Mouse (Mus musculus) right cerebral cortex, postnatal 36 days (tissue): ENCODE measurements around the gene H2-DMb1.

Source experiments
- DNase-seq, 2 experiments: peaks; one replicate each; pipeline ENCODE4 v3.0.0; 2022; ENCODE audit warnings: low spot score in 2 of 2, mixed read lengths in 1 of 2

H2-DMb1 gene

DNA sequence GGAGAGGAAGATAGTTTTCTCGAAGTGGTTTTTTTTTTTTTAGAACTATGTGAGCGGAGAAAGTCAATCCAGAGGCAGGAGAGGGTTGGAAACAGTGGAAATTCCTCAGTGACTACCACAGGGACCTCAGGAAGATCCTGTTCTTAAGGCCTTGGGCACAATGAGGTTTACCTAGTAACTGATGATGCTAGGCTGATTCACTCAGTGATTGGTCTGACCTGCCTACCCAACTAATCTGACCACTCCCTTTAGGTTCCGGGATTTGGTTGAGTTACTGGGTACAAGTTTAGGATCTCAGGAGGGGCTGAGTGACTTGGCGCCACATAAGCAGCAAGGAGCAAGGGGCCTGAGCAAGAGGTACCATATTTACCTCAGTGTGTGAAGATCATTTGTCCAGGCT, at the start of gene H2-DMb1:
Gene H2-DMb1 (plus strand): TSS at position 150 of the 400 bp plus-strand sequence.
- DNase-seq, result no peak

DNA sequence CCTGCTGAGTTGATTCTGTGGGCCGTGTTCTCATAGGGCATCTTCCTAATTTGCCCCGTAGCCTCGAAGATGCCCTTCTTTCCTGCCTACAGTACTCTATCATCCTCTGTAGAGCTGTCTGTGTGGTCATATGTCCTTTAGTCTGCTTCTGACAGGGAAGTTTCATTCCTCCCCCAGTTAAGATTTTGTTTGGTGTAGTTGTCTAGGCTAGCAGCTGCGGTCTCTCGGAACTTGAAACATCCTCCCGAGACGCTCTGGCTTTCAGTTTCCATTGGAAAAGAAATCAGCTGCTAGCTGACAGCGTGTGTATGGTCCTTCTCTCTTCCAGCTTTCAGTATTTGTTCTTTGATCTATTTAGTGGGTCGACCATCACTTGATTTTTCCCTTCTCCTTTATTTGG, 48.1 kb upstream of the H2-DMb1 start:
- no peak for DNase-seq

DNA sequence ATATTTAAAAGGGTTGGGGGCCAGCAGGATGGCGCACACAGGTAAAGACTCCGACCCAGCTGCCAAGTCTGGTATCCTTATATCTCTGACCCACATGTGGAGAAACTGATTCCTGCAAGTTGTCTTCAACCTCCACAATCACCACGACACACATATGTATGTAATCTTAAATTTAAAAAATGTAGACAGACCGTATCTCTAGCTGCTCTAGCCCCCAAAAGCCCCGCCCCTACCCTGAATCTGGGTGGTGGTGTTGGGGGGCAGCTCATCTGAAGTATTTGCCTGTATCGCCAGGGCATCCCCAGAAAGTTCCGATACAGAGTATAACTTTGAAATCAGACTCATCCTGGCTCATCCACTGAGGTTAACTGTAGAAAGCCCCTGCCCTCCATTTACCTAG, 46.3 kb upstream of the H2-DMb1 start:
- no peak for DNase-seq

DNA sequence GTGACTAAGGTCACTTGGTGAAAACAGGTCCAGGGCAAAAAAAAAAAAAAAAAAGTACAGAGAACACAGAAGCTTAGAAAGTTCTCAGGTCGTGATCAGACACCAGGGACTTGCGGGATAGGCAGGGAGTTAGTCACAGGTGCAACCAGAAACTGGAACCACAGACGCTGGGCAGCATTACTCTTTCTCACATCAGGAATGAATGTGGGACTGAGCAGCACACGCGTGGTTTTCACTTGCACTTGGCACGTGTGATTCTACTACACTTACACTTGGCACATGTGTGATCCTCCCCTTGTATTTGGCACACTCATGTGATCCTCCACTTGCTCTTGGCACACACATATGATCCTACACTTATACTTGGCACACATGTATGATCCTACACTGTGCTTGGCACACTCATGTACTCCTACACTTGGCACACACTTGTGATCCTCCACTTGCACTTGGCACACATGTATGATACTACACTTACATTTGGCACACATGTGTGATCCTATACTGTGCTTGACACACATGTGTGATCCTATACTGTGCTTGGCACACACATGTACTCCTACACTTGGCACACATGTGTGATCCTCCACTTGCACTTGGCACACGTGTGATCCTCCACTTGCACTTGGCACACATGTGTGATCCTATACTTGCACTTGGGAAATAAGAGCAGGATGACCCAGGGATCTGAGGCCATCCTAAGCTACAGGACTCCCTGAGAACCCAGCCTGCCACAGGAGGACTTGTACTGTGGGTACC, 45.6 kb upstream of the H2-DMb1 start:
- no peak for DNase-seq

DNA sequence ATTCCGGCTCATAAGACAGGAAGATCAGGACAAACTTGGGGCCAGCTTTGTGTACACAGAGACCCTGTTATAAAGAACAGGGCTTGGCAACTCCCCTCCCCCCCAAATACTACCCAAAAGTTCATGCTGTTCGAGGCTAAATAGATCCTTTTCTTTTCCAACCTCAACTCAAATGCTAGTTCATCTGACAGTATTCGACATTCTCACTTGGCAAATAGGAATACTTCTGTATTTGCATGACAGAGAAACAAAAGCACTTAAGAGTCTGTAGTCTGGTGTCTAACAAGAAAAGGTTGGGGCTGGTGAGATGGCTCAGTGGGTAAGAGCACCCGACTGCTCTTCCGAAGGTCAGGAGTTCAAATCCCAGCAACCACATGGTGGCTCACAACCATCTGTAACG, 44.4 kb upstream of the H2-DMb1 start:
- no peak for DNase-seq

DNA sequence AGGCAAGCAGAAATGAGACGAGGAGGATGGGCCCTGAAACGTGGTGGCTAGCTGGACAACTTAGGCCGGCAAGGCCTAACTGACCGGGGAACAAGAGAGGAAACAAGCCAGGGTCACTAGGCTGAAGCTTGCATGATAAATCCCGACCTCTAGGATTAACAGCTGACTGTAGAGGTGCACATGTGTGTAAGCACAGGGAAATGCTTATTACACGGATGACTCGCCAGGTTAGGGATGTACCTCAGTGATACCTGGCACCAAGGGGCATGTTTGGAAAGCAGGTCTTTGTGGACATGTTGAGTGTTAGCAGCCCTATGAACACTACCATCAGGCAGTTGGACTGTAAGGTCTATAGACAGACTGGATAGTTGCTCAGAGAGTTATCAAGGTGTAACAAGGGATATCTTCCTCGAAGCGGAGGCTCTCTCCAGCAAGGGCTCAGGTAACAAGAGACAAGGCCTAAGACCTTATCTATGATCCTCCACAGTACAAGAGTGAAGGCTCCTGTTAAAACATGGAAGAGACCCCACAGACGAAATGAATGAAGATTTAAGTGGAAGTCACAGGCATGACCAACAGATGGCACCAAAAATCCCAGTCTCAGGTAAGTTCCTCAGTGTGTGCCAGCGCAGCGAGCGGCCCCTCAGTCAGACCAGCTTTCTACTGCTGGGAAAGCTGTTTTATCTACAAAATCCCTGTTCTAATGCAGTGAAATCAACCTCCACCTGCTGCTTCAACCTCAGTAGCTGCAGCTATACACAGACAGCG, 43.6 kb upstream of the H2-DMb1 start:
- DNase-seq, result no peak

DNA sequence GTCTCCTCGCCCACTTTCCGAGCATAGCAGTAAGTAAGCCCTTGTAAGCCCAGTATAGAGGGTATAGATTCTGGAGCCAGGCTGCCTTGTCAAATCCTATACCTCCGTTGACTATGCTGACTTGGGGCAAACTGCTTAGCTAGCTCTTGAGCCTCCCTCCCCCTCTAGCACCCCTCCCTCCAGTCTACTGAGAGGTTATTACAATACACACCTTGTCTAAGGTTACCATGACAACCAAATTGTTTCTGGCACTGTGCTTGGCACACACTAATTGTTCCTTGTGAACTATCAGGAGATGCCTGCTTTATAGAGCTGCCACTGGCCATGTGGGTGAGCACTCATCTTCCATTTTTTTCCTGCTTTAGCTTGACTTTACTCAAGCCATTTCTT, 43.1 kb upstream of the H2-DMb1 start:
- DNase-seq, result no peak

DNA sequence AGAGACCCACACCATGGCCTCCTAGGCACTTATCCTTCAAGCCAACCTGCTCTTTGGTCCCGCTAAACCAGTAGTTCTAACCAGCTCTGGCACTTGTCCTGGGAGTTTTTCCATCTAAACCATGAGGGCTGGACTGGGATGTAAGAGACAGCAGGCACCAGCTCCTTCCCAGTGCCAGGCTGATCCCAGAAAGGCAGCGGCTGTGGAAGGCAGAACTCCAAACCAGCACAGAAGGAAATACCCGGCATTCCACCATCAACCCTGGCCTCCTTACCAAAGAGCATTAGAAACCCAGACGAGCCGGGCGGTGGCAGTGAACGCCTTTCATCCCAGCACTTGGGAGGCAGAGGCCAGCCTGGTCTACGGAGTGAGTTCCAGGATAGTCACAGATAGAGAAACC, 42.6 kb upstream of the H2-DMb1 start:
- no peak for DNase-seq

DNA sequence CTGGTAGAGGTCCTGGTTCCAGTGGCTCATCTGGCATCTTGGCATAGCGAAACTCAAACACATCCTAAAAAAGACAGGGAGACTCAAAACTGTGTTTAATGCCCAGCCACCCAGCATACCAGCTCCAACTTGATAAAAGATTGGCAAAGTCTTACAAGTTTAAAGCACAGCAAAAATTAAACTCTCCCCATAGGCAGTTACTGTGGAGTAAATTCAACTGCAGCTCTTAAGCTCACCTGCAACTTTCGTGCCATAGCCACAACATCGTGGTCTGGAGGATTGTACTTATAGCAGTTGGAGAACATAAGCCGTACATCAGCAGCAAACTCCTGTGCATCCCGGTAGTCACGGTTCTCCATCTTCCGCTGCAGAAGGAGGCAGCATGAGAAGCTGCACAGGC, 38.8 kb upstream of the H2-DMb1 start:
- no peak for DNase-seq

DNA sequence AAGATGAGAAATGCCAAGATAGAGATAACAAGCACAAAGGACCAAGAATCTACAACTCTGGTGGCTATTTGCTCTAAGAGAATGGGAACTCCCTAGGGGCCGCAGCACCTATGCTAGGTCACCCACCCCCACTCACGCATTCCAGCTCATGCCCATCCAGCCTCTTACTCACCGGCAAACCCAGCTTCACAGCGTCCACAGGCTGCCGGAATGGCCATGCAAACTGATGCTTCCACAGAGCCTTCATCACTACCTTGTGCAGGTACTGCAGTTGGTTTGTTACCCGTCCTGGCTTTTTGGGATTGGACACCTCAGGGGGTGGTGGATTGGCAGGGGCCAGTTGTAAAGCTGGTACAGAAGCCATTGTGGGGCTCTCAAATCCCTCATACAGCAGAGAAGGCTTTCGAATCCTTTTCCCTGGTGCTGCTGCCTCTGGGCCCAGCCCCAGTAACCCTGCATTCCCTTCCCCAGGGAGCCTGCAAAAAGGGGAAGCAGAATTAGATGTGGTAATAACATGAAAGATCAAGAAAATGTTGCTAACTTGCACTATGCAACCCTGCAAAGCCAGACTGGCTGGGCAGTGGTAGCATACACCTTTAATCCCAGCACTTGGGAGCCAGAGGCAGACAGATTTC, 36.0 kb upstream of the H2-DMb1 start:
- DNase-seq, result no peak

DNA sequence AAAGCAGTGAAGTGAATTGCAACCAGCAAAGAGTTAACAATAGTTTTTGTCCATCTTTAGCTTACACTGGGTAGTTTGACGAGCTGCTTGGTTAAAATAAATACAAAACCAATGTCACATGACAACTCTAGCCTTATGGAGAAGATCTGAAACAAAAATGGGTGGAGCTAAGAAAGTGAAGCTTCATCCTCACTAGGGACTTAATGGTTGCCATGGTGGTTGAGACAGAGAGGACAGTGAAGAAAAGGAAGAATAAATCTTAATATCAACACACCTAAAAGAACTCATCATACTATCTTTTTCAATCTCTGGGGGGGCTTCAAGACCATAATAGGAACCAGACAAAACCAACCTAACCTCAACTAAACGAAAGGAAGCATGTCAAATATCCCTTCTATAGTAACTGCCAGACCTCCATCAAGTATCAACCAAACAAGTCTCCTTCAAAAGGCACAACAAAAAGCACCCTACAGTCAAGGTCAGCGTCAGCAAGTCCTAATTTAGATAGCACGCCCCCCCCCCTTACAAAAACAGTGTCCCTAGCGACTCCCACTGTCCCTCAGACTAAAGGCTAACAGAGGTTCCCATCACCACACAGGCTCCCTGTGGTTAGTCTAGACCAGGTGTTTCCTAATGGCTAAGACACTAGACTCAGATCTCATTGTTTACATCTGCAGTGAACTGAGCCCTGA, 35.3 kb upstream of the H2-DMb1 start:
- no peak for DNase-seq

DNA sequence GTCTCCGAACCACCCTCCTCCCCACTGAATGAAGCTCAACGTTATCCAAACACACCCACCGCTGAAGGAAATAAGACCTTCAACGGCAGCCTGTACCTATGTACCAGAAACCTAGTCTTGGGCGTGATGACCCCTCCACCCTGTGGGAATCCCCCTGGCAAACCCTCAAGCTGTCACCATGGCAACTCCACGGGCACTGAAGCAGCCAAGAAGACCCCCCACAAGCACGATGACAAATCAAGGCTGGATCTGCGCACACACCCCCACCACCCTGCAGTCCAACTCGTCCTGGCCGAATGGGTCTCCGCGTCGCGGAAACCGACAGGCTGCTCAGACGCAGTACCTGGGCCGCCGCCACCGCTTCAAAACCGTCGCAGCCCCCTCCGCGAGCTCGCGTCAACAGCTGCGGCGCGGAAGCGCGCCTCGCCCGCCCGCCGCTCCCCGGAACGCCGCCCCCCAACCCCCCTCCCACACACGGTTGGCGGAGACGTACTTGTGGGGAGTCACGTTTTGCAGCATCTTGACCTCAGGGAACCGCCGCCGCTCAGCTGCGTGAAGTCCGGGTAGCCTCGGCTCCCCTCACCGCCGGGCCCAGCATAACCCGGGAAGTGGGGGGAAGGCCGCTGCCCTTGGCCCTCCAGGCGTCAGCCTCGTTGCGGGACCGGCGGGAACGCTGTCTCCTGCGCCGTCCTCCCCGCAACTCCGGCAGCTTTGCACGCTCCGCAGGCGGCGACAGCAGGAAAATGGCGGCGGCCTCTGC, 34.6 kb upstream of the H2-DMb1 start:
- DNase-seq, result no peak

DNA sequence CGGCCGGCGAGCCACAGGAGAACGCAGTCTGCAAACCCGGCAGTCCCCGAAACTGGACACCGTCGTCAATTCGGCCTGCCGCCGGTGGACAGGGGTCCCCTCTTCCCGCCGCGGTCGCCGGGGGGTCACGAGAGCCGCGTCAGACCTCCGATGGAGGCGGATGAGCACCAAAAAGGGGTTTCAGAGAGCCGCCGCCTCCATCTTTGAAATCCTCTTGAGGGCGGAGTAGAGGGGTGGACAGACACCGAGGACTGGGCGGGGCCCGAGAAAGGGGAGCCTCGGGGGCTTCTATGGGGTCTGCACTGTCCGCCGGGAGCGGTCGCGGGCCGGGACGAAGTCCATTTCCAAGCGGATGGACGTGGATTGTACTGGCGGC, 34.0 kb upstream of the H2-DMb1 start:
- no peak for DNase-seq

DNA sequence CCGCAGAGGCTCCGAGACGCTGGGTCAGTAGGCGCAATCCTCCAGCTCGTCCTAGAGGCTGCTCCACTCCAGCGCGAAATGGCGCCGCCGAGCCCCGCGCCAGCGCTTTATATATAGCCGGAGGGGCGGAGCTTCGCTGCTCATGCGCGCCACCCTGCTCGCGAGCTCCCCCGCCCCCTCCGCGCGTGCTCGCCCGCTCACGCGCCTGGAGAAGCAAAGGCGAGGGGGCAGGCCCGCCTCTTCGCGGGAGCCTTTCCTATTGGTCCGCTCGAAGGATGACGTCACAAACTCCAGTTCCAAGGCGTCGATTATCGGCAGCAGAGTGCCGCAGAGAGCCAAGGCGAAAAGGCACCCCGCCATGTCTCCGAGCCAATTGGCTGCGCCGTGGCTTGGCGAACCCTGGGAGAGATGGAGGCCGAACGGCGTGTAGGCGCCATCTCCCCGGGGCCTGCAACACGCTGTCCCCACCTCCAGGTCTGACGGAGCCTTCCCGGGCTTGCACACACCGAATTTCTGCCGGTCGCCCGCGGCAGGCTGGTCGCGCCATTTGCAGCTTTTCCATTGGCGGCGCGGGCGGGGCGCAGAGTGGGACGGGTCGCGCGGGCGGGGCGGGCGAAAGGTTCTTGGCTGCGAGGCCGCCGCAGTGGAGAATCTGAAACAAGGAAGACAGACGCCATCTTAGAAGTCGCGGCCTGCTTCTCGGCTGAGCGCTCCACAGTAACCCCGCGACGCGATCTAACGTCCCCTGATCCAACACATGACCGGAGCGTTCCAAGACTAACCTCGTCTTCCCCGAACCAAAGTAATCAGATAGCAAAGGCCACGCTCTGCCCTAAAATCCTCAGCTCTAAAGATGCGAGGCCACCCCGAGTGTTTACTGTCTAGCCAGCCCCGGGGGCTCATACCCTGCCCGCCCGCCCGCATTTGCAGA, 33.4 kb upstream of the H2-DMb1 start, which contains the start of gene H2-DMa:
Gene H2-DMa (plus strand): TSS at position 293 of the 931 bp plus-strand sequence.
- peak; percentile 98 to 99 for DNase-seq

DNA sequence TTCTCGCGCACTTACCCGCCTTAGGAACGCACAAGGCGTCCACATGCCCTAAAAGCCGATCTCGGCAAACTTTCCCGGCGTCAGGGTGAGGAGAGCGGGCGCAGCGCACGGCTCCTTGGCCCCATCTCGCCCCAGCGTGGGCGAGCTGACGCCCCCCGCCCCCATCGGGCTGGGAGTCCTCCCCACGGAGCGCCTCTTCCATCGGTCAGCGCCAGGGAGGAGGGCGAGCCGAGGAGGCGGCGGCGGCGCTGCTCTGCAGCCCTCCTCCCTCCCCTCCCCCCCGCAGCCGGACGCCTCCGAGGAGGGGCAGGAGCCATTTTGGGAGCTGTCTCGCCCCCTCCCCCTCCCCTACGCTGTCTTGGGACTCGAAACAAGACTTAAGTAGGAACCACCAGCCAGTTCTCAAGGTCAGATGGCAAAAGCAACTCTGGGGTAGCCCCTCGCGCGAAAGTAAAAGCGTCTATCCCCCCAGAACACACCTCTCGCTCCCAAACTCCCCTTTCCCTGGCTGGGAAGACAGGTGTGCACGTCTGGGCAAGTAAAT, 32.6 kb upstream of the H2-DMb1 start:
- peak; percentile 87 to 90 for DNase-seq

DNA sequence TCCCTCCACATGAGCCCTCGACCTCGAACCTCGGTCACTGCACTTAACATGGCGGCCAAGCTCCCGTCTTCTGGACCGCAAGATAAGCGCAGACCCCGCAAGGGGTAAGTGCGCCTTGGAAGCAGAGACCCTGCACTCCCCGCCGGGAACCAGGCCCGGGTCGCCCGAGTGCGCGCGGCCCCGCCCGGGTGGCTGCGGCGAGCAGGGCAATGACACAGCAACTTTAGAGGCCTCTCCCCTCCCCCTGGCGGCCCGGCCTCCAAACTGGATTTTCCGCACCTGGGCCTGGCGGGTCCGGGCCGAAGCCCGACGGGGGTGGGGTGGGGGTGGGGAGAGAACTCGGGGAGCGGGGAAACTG, 32.1 kb upstream of the H2-DMb1 start:
- DNase-seq, result peak in 1 of 2 experiments; percentile 70

DNA sequence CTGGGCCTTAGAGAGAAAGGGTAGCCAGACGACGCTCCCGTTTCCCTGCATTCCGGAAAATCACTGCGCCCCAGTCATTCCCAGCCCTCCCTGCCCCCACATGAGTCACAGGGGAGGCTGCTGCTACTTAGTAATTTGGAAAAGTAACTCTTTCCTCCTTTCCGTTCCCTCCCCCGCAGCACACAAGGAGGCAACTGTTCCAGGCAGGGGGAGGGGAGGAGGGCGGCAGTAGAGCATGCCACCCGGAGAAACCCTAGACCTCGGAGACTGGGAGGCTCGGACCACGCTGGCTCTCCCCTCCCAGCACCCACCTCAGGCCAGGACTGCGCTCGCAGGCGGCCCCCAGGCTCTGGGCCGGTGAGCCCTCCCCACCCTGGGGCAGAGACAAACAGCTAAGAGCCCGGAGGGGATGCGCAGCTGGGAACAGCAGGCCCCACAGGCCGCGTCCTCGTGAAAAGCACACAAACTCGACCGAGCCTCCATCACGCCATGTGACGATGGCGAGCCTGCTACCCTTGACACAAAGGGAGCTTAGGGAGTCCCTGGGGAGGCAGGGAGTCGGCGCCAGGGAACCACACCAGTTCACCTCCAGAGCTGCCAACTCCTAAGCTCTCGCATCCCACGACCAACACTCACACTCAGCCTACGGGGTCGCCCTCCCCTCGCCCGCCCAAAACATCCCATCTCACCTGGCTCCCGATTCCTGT, 31.5 kb upstream of the H2-DMb1 start:
- DNase-seq, result peak; percentile 86 to 91

DNA sequence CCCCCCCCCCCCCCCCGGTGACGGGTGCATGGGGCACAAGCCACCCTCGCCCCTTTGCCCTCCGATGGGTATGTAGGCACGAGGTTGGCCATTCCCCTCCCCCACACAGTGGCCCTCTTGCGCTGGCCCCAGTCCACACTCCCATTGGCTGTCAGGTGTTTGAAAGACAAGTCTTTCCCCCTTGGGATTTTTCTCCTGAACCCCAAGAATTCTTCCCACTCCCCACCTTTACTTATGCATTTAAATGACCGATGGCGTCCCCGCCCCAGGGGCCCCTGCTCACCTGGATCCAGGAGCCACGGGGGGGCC, 31.0 kb upstream of the H2-DMb1 start:
- no peak for DNase-seq

DNA sequence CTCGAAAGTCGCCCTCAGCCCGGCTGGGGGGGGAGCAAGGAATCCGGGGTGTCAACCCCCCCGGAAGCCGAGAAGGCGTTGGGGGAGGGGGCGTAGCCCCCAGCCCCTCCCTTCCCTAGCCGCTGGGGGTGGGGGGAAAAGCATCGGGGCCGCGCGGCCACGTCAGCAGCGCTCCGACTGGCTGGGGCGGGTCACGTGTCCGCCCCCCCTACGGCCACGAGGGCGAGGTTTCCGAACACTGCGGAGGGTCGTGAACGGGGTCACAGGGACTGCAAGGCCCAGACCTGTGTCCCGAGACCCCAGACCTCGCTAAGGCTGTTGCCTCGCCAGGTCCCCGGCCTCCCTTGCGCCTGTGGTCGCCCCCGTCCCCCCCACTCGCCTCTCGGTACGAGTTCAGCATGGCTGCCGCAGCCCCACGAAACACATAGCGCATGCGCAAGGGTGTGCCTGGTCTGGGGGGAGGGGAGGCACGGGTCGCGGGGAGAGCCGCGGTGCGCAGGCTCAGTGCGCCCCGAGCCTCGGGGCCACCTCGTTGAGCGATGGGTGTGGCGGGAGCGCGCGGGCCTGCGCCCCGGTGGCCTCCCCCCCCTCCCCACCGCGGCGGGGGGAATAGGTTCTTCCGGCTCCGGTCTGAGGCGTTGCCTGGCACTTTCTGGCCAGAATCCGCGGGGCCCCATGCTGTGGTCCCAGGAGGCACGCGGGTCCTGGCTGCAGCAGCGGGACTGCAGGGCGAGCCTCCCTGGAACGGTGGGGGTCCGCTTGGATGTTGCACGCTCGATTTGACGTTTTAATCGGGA, 30.5 kb upstream of the H2-DMb1 start, which contains the start of gene Brd2:
Gene Brd2 (minus strand): TSS at position 447 of the 797 bp plus-strand sequence.
- DNase-seq, result peak; percentile 93
